Mouse (Mus musculus) heart, embryonic 13.5 days (tissue): Measurements from ENCODE around the gene Rnf207. TPM values are rescaled to one million over a fixed set of nuclear protein-coding genes. Genes with fewer than 3 reads are reported as not detected.

Experiments used
- ATAC-seq: fragments of 200-750 bp; cut with Nextera tagmentation; 2 replicates; pipeline ENCODE4 v1.8.0; 2017; ENCODE audit warnings: moderate TSS enrichment; ENCODE audit not compliant: insufficient number of reproducible peaks, low FRiP score, low TSS enrichment; ENCODE audit errors: extremely low read depth
- H3K27ac ChIP-seq: fragments of 300-500 bp; sonication (generic); replicated peaks from 2 replicates; pipeline ENCODE4 v1.5.1; 2015; ENCODE audit warnings: moderate library complexity, mild to moderate bottlenecking, inconsistent platforms
- H3K27me3 ChIP-seq: fragments of 300-500 bp; sonication (generic); replicated peaks from 2 replicates; pipeline ENCODE4 v1.6.1; 2015; ENCODE audit warnings: mild to moderate bottlenecking, inconsistent platforms
- H3K36me3 ChIP-seq: fragments of 300-500 bp; sonication (generic); 2 replicates; pipeline ENCODE4 v1.6.1; 2015; ENCODE audit warnings: mild to moderate bottlenecking, inconsistent platforms
- H3K4me1 ChIP-seq: fragments of 300-500 bp; sonication (generic); 2 replicates; pipeline ENCODE4 v1.6.1; 2015; ENCODE audit warnings: inconsistent platforms
- H3K4me2 ChIP-seq: fragments of 300-500 bp; sonication (generic); 2 replicates; pipeline ENCODE4 v1.6.1; 2015; ENCODE audit warnings: inconsistent platforms, mild to moderate bottlenecking, moderate library complexity
- H3K4me3 ChIP-seq: fragments of 300-500 bp; sonication (generic); 2 replicates; pipeline ENCODE4 v1.5.1; 2015; ENCODE audit warnings: moderate library complexity, mild to moderate bottlenecking, inconsistent platforms
- H3K9ac ChIP-seq: fragments of 300-500 bp; sonication (generic); 2 replicates; pipeline ENCODE4 v1.6.1; 2015; ENCODE audit warnings: inconsistent platforms, mild to moderate bottlenecking, moderate library complexity
- H3K9me3 ChIP-seq: fragments of 300-500 bp; sonication (generic); 2 replicates; pipeline ENCODE4 v1.6.1; 2016; ENCODE audit warnings: inconsistent platforms
- WGBS: fragments of 180-500 bp; shearing (Covaris S2); methylation state at CpG from one replicate; pipeline ENCODE4 v1.1.7; 2015; ENCODE audit warnings: mixed read lengths; 5-methylcytosine and 5-hydroxymethylcytosine counted together
- polyA plus RNA-seq: library from polyadenylated mRNA; unstranded; fragments of >200 nt; fragmentation: Nextera tagmentation; extraction: Ambion mirVana; gene quantifications from 2 replicates; pipeline ENCODE4 v1.2.1, GENCODE M21; 2015

Rnf207 gene
- polyA plus RNA-seq, 1 experiment from 2014 or later, result 71.2 TPM

GRCm38 (mm10) chr4:152278986-152279385 lies 39.8 kb downstream of the Rnf207 start:
- 83% methylated on average over 23 of the region's 23 CpGs for WGBS
- H3K9ac ChIP-seq, result no peak overlapping the region
- no peak for ATAC-seq
- H3K4me3 ChIP-seq, result no peak overlapping the region
- no peak overlapping the region for H3K27ac ChIP-seq
- H3K4me1 ChIP-seq, result peaks cover 40% of the 10 kb centered on the region
- no peak overlapping the region for H3K4me2 ChIP-seq
- H3K36me3 ChIP-seq, result peaks cover 39% of the 10 kb centered on the region
- no peaks in the 10 kb centered on the region for H3K9me3 ChIP-seq
- H3K27me3 ChIP-seq, result peaks cover 59% of the 10 kb centered on the region

- no peak overlapping the region for H3K9ac ChIP-seq
- ATAC-seq, result no peak
- H3K27me3 ChIP-seq, result peaks cover 50% of the 10 kb centered on the region
Observed at GRCm38 (mm10) chr4:152277916-152278315, 40.9 kb downstream of the Rnf207 start.

GRCm38 (mm10) chr4:152276389-152277347 lies 42.1 kb downstream of the Rnf207 start:
- H3K9me3 ChIP-seq, result no peaks in the 10 kb centered on the region
- no peak overlapping the region for H3K27ac ChIP-seq
- ATAC-seq, result no peak
- peaks cover 37% of the 10 kb centered on the region for H3K27me3 ChIP-seq
- no peak overlapping the region for H3K4me3 ChIP-seq
- no peak overlapping the region for H3K9ac ChIP-seq
- H3K4me2 ChIP-seq, result no peak overlapping the region
- WGBS, result 50% methylated on average over 10 of the region's 10 CpGs
- peaks cover 29% of the 10 kb centered on the region for H3K36me3 ChIP-seq
- H3K4me1 ChIP-seq, result peaks cover 51% of the 10 kb centered on the region

More at GRCm38 (mm10) chr4:152277916-152278315, 40.9 kb downstream of the Rnf207 start:
- peaks cover 42% of the 10 kb centered on the region for H3K4me1 ChIP-seq
- no peak overlapping the region for H3K27ac ChIP-seq
- H3K36me3 ChIP-seq, result peaks cover 39% of the 10 kb centered on the region
- no peak overlapping the region for H3K4me2 ChIP-seq
- H3K9me3 ChIP-seq, result no peaks in the 10 kb centered on the region
- no peak overlapping the region for H3K4me3 ChIP-seq
- WGBS, result 67% methylated on average over 2 of the region's 2 CpGs

GRCm38 (mm10) chr4:152274681-152275131 lies 44.1 kb downstream of the Rnf207 start:
- Histone ChIP-seq H3K27me3 (peaks cover 18% of the 10 kb centered on the region), H3K9me3 (no peaks in the 10 kb centered on the region), H3K4me2 (peak overlapping the region; percentile 96), H3K27ac (peak overlapping the region; percentile 93), H3K36me3 (peaks cover 16% of the 10 kb centered on the region), H3K9ac (peak overlapping the region; percentile 97), H3K4me3 (peak overlapping the region; percentile 76), H3K4me1 (peaks cover 68% of the 10 kb centered on the region)
- ATAC-seq, result no peak
- WGBS, result 1% methylated on average over 20 of the region's 20 CpGs

GRCm38 (mm10) chr4:152273621-152274236 lies 45.1 kb downstream of the Rnf207 start, which contains the start of gene Gpr153:
Gene Gpr153 (plus strand): TSS chr4:152274232.
- WGBS, result 1% methylated on average over 25 of the region's 48 CpGs
- Histone ChIP-seq H3K9me3 (no peaks in the 10 kb centered on the region), H3K27ac (peak within 1 kb of the TSS; percentile 93), H3K4me3 (peak within 1 kb of the TSS; percentile 76), H3K4me2 (peak within 1 kb of the TSS; percentile 96), H3K27me3 (peaks cover 15% of the 10 kb centered on the region), H3K4me1 (peaks cover 68% of the 10 kb centered on the region), H3K36me3 (0 out of 2 replicates have a peak, but pooled peaks cover 8% of the 10 kb centered on the region), H3K9ac (peak within 1 kb of the TSS; percentile 97)
- ATAC-seq, result peak; percentile 40

GRCm38 (mm10) chr4:152273191-152273590 lies 45.6 kb downstream of the Rnf207 start:
- H3K27me3 ChIP-seq, result peaks cover 15% of the 10 kb centered on the region
- H3K4me2 ChIP-seq, result peak overlapping the region; percentile 96
- 36% methylated on average over 3 of the region's 3 CpGs for WGBS
- H3K4me3 ChIP-seq, result 0 out of 2 replicates have a peak overlapping the region, but pooled peaks have one; percentile 76
- peaks cover 12% of the 10 kb centered on the region; the same call in 1 of the 2 replicates for H3K36me3 ChIP-seq
- peaks cover 69% of the 10 kb centered on the region for H3K4me1 ChIP-seq
- peak overlapping the region; percentile 93 for H3K27ac ChIP-seq
- peak overlapping the region; percentile 97 for H3K9ac ChIP-seq
- no peaks in the 10 kb centered on the region for H3K9me3 ChIP-seq
- no peak for ATAC-seq

- Histone ChIP-seq H3K4me3 (no peak overlapping the region), H3K9me3 (no peaks in the 10 kb centered on the region), H3K36me3 (peaks cover 16% of the 10 kb centered on the region; the same call in 1 of the 2 replicates), H3K27ac (peak overlapping the region; percentile 93), H3K9ac (peak overlapping the region; percentile 55), H3K4me1 (peaks cover 76% of the 10 kb centered on the region), H3K4me2 (0 out of 2 replicates have a peak overlapping the region, but pooled peaks have one; percentile 2), H3K27me3 (peaks cover 15% of the 10 kb centered on the region)
- WGBS, result 17% methylated on average over 9 of the region's 9 CpGs
- ATAC-seq, result no peak
Observed at GRCm38 (mm10) chr4:152272449-152273049, 46.2 kb downstream of the Rnf207 start.

GRCm38 (mm10) chr4:152272006-152272405 lies 46.8 kb downstream of the Rnf207 start:
- peak overlapping the region; percentile 93 for H3K27ac ChIP-seq
- H3K9ac ChIP-seq, result peak overlapping the region; percentile 58
- no peak for ATAC-seq
- H3K27me3 ChIP-seq, result peaks cover 15% of the 10 kb centered on the region
- peaks cover 16% of the 10 kb centered on the region; the same call in 1 of the 2 replicates for H3K36me3 ChIP-seq
- 60% methylated on average over 7 of the region's 7 CpGs for WGBS
- H3K4me2 ChIP-seq, result 0 out of 2 replicates have a peak overlapping the region, but pooled peaks have one; percentile 2
- peaks cover 77% of the 10 kb centered on the region for H3K4me1 ChIP-seq
- H3K4me3 ChIP-seq, result no peak overlapping the region
- no peaks in the 10 kb centered on the region for H3K9me3 ChIP-seq

- peak overlapping the region; percentile 58; the same call in 1 of the 2 replicates for H3K9ac ChIP-seq
- H3K4me1 ChIP-seq, result peaks cover 73% of the 10 kb centered on the region
- peak overlapping the region; percentile 93; the same call in 1 of the 2 replicates for H3K27ac ChIP-seq
- no peaks in the 10 kb centered on the region for H3K9me3 ChIP-seq
- no peak overlapping the region for H3K4me3 ChIP-seq
- H3K4me2 ChIP-seq, result no peak overlapping the region
- peaks cover 16% of the 10 kb centered on the region; the same call in 1 of the 2 replicates for H3K36me3 ChIP-seq
- no peak for ATAC-seq
- H3K27me3 ChIP-seq, result peaks cover 14% of the 10 kb centered on the region
- WGBS, result 82% methylated on average over 11 of the region's 11 CpGs
Observed at GRCm38 (mm10) chr4:152271334-152271733, 47.5 kb downstream of the Rnf207 start.

GRCm38 (mm10) chr4:152270599-152270998 lies 48.2 kb downstream of the Rnf207 start:
- peak overlapping the region; percentile 63; the same call in 1 of the 2 replicates for H3K9ac ChIP-seq
- peaks cover 8% of the 10 kb centered on the region for H3K27me3 ChIP-seq
- peaks cover 16% of the 10 kb centered on the region; the same call in 1 of the 2 replicates for H3K36me3 ChIP-seq
- ATAC-seq, result no peak
- WGBS, result 67% methylated on average over 9 of the region's 9 CpGs
- H3K4me3 ChIP-seq, result no peak overlapping the region
- H3K9me3 ChIP-seq, result no peaks in the 10 kb centered on the region
- H3K4me1 ChIP-seq, result peaks cover 74% of the 10 kb centered on the region
- no peak overlapping the region for H3K4me2 ChIP-seq
- 0 out of 2 replicates have a peak overlapping the region, but pooled peaks have one; percentile 15 for H3K27ac ChIP-seq
